Mouse (Mus musculus) liver, postnatal 0 days (tissue): ENCODE measurements around the gene Heatr5a. TPM values are rescaled to one million over a fixed set of nuclear protein-coding genes. Genes with fewer than 3 reads are reported as not detected.

Experiments used
- ATAC-seq: fragments of 200-750 bp; cut with Nextera tagmentation; 2 replicates; pipeline ENCODE4 v1.8.0; 2017; ENCODE audit warnings: mild to moderate bottlenecking, moderate library complexity
- DNase-seq: peaks from one replicate; pipeline ENCODE4 v3.0.0-alpha.2; 2016
- H3K27ac ChIP-seq: fragments of 300-500 bp; sonication (generic); 2 replicates; pipeline ENCODE4 v1.5.1; 2014; ENCODE audit warnings: antibody characterized with exemption, moderate library complexity, mild to moderate bottlenecking, low read depth
- H3K27me3 ChIP-seq: fragments of 300-500 bp; sonication (generic); 2 replicates; pipeline ENCODE4 v1.6.1; 2014; ENCODE audit warnings: low read length, control low read depth, mixed read lengths; ENCODE audit not compliant: insufficient read depth
- H3K36me3 ChIP-seq: fragments of 300-500 bp; sonication (generic); replicated peaks from 2 replicates; pipeline ENCODE4 v1.6.1; 2014; ENCODE audit warnings: mild to moderate bottlenecking, control low read depth, low read length, moderate library complexity, mixed read lengths; ENCODE audit not compliant: insufficient read depth
- H3K4me1 ChIP-seq: fragments of 300-500 bp; sonication (generic); 2 replicates; pipeline ENCODE4 v1.6.1; 2014; ENCODE audit warnings: antibody characterized with exemption, mild to moderate bottlenecking, control low read depth; ENCODE audit not compliant: insufficient read depth
- H3K4me2 ChIP-seq: fragments of 300-500 bp; sonication (generic); 2 replicates; pipeline ENCODE4 v1.6.1; 2014; ENCODE audit warnings: low read depth, mild to moderate bottlenecking, low read length, moderate library complexity, mixed read lengths
- H3K4me3 ChIP-seq: fragments of 300-500 bp; sonication (generic); 2 replicates; pipeline ENCODE4 v1.5.1; 2014; ENCODE audit warnings: low read depth, low read length
- H3K9ac ChIP-seq: fragments of 300-500 bp; sonication (generic); replicated peaks from 2 replicates; pipeline ENCODE4 v1.6.1; 2014; ENCODE audit warnings: mild to moderate bottlenecking, moderate library complexity
- H3K9me3 ChIP-seq: fragments of 300-500 bp; sonication (generic); 2 replicates; pipeline ENCODE4 v1.6.1; 2016; ENCODE audit warnings: mild to moderate bottlenecking, control low read depth, low read length, mixed read lengths
- CTCF ChIP-seq: sonication (generic); IDR thresholded peaks from 2 replicates; pipeline ENCODE4 v1.5.1; 2016; ENCODE audit warnings: antibody characterized with exemption, low read depth
- EP300 ChIP-seq: IDR thresholded peaks from 2 replicates; pipeline ENCODE4 v1.6.1; 2016; ENCODE audit warnings: antibody characterized with exemption, low read depth, mild to moderate bottlenecking
- WGBS: fragments of 180-500 bp; shearing (Covaris S2); extraction: QIAGEN DNeasy Blood & Tissue Kit; methylation state at CpG from one replicate; pipeline ENCODE4 v1.1.7; 2014; ENCODE audit not compliant: insufficient replicate concordance; 5-methylcytosine and 5-hydroxymethylcytosine counted together
- polyA plus RNA-seq: library from polyadenylated mRNA; unstranded; fragments of >200 nt; fragmentation: Nextera tagmentation; extraction: Ambion mirVana; gene quantifications from 2 replicates; pipeline ENCODE4 v1.2.1, GENCODE M21; 2015

The Heatr5a gene
- polyA plus RNA-seq, 1 experiment from 2014 or later = 2.6 TPM

GRCm38 (mm10) chr12:52009928-52010629 is 39.0 kb upstream of the Heatr5a start:
- DNase-seq (no peak), ATAC-seq (no peak)
- Histone ChIP-seq H3K36me3 (no peaks in the 10 kb centered on the region), H3K27ac (no peak overlapping the region), H3K9me3 (no peaks in the 10 kb centered on the region), H3K4me1 (peaks cover 3% of the 10 kb centered on the region; the same call in 1 of the 2 replicates), H3K9ac (no peak overlapping the region), H3K4me2 (no peak overlapping the region), H3K27me3 (no peaks in the 10 kb centered on the region), H3K4me3 (no peak overlapping the region)
- TF ChIP-seq CTCF (no peak), EP300 (no peak)
- 69% methylated on average over 15 of the region's 15 CpGs for WGBS

DNA sequence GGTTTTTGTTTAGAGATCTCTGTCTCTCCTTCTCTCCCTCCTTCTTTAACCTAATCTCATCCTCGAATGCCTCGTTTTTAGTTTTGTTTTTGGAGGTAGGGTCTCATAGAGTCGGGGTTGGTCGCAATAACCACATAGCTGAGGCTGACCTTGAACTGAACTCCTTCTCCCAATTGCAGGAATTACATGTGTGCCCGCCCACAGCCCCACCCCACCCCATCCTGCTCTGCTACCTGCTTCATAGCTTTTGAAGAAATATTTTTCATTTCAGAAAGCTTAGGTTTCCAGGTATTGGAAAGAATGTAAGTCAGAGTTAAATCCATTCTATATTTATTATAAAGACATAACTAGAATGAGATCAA is 35.5 kb upstream of the Heatr5a start:
- H3K4me3 ChIP-seq = peak overlapping the region; percentile 84
- H3K9me3 ChIP-seq = no peaks in the 10 kb centered on the region
- WGBS = 41% methylated on average over 5 of the region's 5 CpGs
- no peak overlapping the region for H3K27ac ChIP-seq
- TF ChIP-seq CTCF = no peak
- TF ChIP-seq EP300 = no peak
- no peaks in the 10 kb centered on the region; the same call in 1 of the 2 replicates for H3K36me3 ChIP-seq
- H3K4me2 ChIP-seq = peak overlapping the region; percentile 83
- H3K9ac ChIP-seq = peak overlapping the region; percentile 92; the same call in 1 of the 2 replicates
- no peaks in the 10 kb centered on the region for H3K27me3 ChIP-seq
- peaks cover 3% of the 10 kb centered on the region; the same call in 1 of the 2 replicates for H3K4me1 ChIP-seq
- ATAC-seq (peak; percentile 32), DNase-seq (no peak)

- Histone ChIP-seq H3K27ac (peak within 1 kb of the TSS; percentile 63), H3K4me1 (peaks cover 3% of the 10 kb centered on the region; the same call in 1 of the 2 replicates), H3K9me3 (no peaks in the 10 kb centered on the region), H3K9ac (peak within 1 kb of the TSS; percentile 92), H3K4me3 (peak within 1 kb of the TSS; percentile 84), H3K4me2 (peak within 1 kb of the TSS; percentile 83), H3K36me3 (no peaks in the 10 kb centered on the region; the same call in 1 of the 2 replicates), H3K27me3 (no peaks in the 10 kb centered on the region)
- TF ChIP-seq CTCF = no peak
- TF ChIP-seq EP300 = no peak
- peak; percentile 97 for ATAC-seq
- DNase-seq = peak; percentile 95
- 2% methylated on average over 46 of the region's 46 CpGs for WGBS
Observed at GRCm38 (mm10) chr12:52005877-52006632, 34.9 kb upstream of the Heatr5a start, which contains the start of gene Dtd2. Gene Dtd2 (minus strand): TSS chr12:52006501.

DNA sequence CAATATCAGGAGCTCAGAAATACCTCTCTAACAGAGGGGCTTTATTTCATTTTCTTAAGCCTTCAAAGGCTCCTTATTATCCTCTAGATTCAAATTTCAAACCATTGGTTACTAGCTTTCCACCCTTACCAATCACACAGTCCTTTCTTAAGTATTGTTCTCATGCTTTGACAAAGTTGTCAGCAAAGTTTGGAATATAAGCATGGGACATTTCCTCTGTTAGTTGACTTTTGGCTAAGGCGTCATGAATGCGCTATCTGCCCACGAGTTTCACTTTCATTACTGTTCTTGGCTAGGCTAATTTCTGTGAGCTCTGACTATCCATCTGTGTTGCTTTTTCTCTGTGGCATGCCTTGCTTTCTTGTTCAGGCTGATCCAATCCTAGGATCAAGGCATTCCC is 31.6 kb upstream of the Heatr5a start:
- no peaks in the 10 kb centered on the region for H3K27me3 ChIP-seq
- peaks cover 3% of the 10 kb centered on the region; the same call in 1 of the 2 replicates for H3K4me1 ChIP-seq
- no peak overlapping the region for H3K4me3 ChIP-seq
- WGBS = 81% methylated on average over 3 of the region's 3 CpGs
- no peak overlapping the region for H3K4me2 ChIP-seq
- peaks cover 14% of the 10 kb centered on the region for H3K36me3 ChIP-seq
- TF ChIP-seq CTCF (no peak), EP300 (no peak)
- no peak for DNase-seq
- no peak overlapping the region for H3K27ac ChIP-seq
- no peak overlapping the region for H3K9ac ChIP-seq
- ATAC-seq = no peak
- no peaks in the 10 kb centered on the region for H3K9me3 ChIP-seq

GRCm38 (mm10) chr12:52001544-52001943 is 30.4 kb upstream of the Heatr5a start:
- no peak overlapping the region for H3K4me3 ChIP-seq
- no peaks in the 10 kb centered on the region for H3K9me3 ChIP-seq
- H3K36me3 ChIP-seq = peaks cover 22% of the 10 kb centered on the region
- WGBS = 24% methylated on average over 4 of the region's 4 CpGs
- DNase-seq (peak; percentile 43), ATAC-seq (peak; percentile 24; the same call in 1 of the 2 replicates)
- no peaks in the 10 kb centered on the region for H3K27me3 ChIP-seq
- no peak overlapping the region for H3K9ac ChIP-seq
- TF ChIP-seq EP300 = no peak
- peak; percentile 83 for TF ChIP-seq CTCF
- no peak overlapping the region for H3K27ac ChIP-seq
- peaks cover under 1% of the 10 kb centered on the region; the same call in 1 of the 2 replicates for H3K4me1 ChIP-seq
- no peak overlapping the region for H3K4me2 ChIP-seq

- Histone ChIP-seq H3K4me3 (no peak overlapping the region), H3K4me1 (no peaks in the 10 kb centered on the region), H3K27ac (peak overlapping the region; percentile 44; the same call in 1 of the 2 replicates), H3K27me3 (no peaks in the 10 kb centered on the region), H3K36me3 (peaks cover 22% of the 10 kb centered on the region), H3K4me2 (no peak overlapping the region), H3K9ac (no peak overlapping the region), H3K9me3 (no peaks in the 10 kb centered on the region)
- DNase-seq (no peak), ATAC-seq (peak; percentile 57)
- TF ChIP-seq EP300 (no peak; the same call in 1 of the 2 replicates), CTCF (no peak)
- WGBS = 57% methylated on average over 9 of the region's 9 CpGs
Observed at GRCm38 (mm10) chr12:51998366-51998932, 27.3 kb upstream of the Heatr5a start.
